Mouse (Mus musculus) gastrocnemius, postnatal 36 days (tissue): ENCODE results near the gene Prss36. TPM values are rescaled to one million over a fixed set of nuclear protein-coding genes. Genes with fewer than 3 reads are reported as not detected.

Source experiments
- DNase-seq, 2 experiments: peaks; one replicate each; pipeline ENCODE4 v3.0.0; 2022
- intact Hi-C: fragments of 180-260 bp; cut with DNase I; formaldehyde crosslinking; loops from one replicate; pipeline ENCODE4 v1.15.1; 2025
- total RNA-seq, 2 experiments: library from RNA; stranded (reverse); gene quantifications; 2 replicates each; pipeline ENCODE4 v1.2.3; 2021

Prss36 gene
- total RNA-seq, 2 experiments from 2014 or later, result 6.5 to 7.2 TPM

DNA sequence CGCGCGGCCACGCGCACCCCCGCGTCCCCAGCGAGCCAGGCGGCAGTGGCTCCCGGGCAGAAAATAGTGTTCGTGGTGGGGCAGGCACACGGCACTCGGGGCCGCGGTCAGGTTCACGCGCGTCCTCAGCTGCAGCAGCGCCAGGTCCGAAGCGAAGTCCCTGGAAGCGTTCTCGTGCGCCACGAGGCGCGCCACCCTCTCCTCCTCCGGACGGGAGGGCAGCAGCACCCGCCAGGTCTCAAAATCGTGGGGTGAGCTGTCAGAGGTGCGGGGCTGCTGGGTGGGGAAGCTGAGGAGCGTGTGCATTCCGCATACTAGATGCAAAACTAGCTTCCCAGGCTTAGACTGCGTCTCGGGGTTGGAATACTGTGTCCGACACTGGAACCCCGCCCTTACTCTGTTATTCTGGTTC is 10.8 kb downstream of the Prss36 start:
- no peak for DNase-seq
- intact Hi-C loops, result loop anchor here (5.0 kb wide), 1 partner anchor 133 kb away; the partner anchor contains the start of gene Hsd3b7

DNA sequence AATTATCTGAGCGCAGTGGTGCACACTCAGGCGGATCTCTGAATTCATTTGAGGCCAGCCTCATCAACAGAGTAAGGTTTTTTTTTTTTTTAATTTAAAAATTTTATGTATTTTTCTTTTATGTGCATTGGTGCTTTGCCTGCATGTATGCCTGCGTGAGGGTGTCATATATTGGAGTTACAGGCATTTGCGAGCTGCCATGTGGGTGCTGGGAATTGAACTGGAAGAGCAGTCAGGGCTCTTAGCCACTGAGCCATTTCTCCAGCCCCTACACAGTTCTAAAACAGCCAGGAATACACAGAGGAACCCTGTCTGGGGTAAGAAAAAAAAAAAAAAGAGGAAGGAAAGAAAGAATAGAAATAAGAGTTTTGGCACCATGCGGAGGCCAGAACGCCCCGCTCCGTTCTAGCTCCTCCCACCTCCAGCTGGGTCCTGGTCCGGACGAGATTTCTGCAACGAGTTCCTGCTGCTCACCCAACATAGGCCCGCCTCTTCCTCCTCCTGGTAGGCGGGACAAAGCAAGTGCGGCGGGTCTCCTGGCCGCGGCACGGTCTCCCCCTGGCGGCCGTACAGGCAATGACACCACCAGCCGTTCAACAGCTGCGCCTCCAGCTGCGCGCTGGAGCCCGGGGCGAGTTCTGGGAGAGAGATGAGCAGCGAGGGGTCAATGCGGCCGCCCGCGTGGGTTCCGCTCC is 11.3 kb downstream of the Prss36 start:
- peak; percentile 95 to 96 for DNase-seq
- intact Hi-C loops, result loop anchor here (5.0 kb wide), 1 partner anchor 133 kb away; the partner anchor contains the start of gene Hsd3b7

DNA sequence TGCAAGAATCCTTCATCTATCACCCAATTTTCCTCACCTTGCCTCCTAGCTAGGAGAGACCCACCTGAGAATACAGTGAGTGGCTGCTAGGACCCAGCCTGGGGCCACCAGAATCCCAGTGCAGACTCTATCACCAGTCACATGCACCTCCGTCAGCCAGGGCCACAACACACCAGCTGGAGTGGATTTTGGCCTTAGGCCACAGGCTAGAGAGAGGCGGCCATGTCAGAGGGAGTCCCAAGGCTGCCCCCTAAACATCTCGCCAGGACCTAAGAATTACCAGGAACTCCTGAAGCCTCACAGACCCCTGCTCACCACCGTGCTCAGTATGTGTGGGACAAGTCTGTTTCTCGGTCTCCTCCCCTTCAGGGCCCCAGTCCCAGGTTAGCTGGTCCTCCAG is 12.4 kb downstream of the Prss36 start:
- intact Hi-C loops, result no loop called here
- no peak for DNase-seq

DNA sequence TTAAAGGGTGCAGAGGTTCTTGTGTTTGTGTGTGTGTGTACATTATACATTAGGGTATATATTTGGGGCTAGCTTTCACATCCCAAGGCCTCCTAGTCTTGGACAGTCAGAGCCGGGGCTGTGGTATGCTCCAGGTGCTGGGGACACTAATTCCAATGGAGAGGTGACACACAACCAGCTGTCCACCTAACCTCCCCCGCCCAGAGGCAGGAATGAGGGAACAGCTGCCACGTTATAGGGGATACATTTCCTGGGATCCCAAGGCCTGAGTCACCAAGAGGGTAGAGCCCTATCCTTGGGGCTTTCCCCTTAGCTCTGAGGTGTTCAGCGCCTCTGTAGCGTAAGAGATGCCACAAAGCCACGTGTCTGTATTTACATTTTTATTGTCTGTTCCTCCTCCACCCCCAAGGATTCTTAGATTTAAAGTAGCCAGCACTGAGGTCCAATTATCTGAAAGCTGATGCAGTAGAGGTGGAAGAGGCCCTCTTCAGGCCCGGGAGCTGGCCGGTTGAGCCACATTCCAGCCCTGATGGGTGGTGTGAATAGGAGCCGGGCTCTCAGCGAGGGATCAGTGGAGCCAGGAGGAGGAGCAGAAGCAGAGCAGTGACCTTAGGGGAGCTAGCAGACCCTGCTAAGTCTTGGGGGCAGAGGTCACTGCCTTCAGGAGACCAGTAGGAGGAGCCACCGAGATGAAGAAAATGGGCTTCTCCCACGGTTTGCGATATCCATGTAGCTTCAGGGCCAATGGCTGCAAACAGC is 14.1 kb downstream of the Prss36 start:
- DNase-seq, result no peak
- intact Hi-C loops, result no loop called here

DNA sequence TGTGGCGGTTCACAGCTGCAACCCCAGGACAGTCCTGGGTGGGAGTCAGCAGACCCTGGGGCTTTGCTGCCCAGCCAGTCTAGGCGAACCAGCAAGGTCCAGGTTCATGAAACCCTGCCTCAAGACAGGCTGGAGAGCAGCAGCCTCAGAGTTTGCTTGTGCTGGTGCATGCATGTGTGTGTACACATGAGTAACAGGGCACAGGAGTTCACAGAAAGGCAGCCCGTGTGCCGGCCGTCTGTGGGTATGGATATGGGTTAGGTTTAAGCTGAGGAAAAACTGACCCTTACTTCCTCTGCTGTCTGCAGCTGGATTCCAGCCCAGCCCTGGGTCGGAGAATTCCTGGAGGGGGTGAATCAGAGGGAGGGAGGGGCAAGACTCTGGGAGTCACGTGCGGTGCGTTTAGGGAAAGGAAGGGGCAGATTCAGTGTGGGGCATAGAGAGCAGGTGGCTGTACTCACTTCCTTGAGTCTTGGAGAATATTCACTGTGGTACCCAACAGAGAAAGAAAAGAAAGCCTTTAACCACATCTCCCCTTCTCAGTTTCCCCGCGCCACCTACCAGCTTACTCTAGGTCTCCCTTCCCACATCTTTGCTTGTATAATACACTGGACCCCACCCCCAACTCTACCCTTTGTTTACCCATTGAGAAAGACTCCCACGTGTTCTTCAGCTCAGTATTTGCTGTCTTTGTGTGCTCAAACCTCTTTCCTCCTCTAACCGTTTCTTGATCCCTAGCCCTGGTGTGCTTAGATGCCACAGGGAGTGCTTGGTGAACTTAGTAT is 15.0 kb downstream of the Prss36 start:
- no peak for DNase-seq
- intact Hi-C loops, result no loop called here

DNA sequence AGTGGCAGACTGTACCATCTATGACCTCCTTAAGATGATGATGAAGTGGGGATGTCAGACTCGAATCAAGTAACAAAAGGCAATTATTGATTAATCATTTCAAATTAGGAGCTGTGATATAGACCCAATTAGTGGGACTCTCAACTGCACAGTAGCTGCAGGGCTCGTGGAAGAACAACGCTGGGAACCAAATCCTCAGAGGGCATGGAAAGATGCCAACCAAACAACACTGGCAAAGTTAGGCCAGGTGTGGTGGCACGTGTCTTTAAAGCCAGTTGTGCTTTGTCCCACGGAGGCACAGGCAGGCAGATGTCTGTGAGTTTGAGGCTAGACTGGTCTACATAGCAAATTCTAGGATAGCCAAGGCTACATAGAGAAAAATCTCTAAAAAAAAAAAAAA is 15.9 kb downstream of the Prss36 start:
- DNase-seq, result no peak
- intact Hi-C loops, result no loop called here

DNA sequence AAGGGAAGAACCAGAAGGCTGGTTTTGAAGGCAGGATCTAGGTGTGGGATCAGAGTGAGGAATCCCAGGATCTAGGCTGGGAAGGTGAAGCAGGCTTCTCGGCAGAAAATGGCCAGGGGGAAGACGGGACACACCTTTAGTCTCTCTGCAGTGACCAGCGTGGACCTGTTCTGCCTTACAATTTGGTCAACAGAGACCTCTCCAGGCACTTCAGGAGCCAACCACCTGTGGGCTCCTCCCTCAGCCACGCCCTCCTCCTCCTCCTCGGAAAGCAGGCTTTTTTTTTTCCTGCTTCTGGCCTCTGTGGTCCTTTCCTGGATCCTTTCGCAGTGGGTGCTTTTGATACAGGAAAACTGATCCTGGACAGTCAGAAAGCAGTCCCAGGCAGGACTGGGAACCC is 16.6 kb downstream of the Prss36 start, which contains the start of gene Prss8:
Gene Prss8 (minus strand): TSS at position 182 of the 400 bp plus-strand sequence.
- intact Hi-C loops, result no loop called here

DNA sequence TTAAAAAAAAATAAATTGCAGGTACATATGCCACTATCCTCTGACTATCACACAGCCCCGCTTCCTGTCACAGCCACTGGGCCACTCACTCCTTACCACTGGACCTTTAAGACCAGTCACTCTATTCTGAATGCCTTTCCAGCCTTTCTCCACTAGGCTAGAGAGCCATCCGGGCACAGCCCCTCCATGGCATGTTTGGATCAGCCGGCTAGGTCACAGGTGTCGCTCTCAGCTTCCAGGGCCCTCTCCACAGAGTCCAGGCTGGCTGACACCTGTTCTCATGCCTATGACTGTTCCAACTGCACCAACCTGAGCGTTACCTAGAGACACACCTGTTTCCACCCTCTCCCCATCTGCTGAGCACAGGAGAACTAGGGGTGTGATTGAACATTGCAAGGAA is 17.9 kb downstream of the Prss36 start:
- no peak for DNase-seq
- intact Hi-C loops, result no loop called here

More for the DNA sequence above, 16.6 kb downstream of the Prss36 start, which contains the start of gene Prss8:
- DNase-seq, result no peak

DNA sequence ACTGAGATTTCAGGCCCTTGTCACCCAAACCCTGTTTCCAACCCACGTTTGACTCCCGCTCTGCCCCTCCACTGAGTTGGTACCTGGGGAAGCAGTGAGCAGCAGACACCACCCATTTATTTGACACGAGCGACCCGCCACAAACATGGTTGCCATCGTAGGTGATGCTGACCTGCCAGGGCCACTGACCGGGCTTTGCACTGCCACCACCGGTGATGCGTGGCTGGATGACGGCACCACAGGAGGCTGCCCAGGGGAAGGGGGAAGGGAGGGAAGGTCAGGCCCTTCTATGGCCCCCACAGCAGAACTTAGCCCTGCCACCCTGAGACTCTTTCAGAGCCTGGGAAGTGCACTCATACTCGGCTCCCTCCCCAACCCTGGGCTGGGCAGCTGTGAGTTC is 18.8 kb downstream of the Prss36 start:
- intact Hi-C loops, result no loop called here
- DNase-seq, result no peak

DNA sequence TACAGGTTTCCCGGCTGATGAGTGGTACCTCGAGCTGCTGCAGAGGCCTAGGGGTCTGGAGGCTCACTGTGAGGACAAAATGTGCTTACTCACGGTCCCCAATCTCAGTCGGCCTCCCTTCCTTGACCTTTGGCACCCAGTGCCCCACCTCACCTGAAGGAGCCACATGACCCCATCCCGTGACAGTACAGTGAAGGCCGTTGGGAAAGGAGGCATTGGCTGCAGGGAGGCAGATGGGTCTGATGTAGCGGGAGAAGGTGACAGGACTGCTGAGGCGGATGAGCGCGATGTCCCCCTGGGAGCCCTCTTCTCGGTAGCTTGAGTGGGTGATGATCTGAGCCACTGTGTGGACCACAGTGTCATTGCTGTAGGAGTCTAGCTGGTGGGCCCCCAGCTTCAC is 19.7 kb downstream of the Prss36 start:
- intact Hi-C loops, result no loop called here

DNA sequence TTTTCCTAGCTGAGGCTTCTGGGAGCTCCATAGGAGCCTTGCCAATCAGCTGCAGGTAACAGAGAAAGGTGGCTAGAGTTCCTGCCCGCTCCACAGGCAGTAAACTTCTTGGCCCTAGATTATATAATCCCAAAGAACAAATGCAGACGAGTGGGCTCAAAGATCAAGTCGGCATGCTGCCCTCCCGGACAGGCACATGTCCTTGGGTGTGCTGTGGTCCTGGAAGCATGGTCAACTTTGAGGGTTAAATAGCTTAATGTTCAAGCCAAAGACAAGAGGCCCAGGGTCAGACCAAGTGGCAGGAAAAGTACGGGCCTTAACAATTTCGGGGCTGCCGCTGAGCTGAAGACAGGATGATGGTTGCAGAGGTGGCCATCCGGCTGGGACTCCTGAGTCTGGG is 20.5 kb downstream of the Prss36 start:
- no peak for DNase-seq
- intact Hi-C loops, result no loop called here

More for the DNA sequence above, 19.7 kb downstream of the Prss36 start:
- no peak for DNase-seq

DNA sequence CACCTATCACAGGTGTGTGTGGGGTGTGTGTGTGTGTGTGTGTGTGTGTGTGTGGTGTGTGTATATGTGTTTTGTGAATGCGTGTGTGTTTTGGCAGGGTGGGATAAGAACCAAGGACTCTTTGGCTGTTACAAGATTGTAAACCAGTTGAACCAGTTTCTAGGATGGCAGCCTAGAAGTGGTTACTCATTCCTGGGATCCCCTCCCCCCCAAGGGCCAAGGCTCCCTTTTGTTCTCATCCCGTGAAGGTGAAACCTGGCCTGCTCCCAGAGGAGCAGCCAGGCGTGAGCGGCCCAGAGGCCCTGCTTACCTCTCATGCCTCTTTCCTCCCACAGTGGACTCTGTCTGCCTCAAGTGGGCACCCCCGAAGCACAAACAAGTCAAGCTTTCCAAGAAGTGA is 21.3 kb downstream of the Prss36 start:
- intact Hi-C loops, result no loop called here
- no peak for DNase-seq

DNA sequence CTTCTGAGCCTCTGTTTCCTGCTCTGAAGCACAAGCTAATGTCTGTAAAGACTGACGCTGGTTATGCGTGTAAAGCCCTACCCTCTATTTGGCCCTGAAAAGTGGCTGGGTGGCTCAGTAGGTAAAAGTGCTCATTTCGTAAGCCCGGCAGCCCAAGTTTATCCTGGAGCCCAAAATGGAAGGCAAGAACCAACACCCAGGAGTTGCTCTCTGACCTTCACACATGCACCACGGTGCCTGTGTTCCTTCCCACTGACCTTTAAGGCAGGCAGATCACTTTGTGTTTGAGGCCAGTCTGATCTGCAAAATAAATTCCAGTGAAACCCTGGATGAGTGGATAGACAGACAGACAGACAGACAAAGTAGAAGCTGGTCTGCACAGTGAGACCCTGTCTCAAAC is 22.8 kb downstream of the Prss36 start:
- intact Hi-C loops, result no loop called here
- no peak for DNase-seq

DNA sequence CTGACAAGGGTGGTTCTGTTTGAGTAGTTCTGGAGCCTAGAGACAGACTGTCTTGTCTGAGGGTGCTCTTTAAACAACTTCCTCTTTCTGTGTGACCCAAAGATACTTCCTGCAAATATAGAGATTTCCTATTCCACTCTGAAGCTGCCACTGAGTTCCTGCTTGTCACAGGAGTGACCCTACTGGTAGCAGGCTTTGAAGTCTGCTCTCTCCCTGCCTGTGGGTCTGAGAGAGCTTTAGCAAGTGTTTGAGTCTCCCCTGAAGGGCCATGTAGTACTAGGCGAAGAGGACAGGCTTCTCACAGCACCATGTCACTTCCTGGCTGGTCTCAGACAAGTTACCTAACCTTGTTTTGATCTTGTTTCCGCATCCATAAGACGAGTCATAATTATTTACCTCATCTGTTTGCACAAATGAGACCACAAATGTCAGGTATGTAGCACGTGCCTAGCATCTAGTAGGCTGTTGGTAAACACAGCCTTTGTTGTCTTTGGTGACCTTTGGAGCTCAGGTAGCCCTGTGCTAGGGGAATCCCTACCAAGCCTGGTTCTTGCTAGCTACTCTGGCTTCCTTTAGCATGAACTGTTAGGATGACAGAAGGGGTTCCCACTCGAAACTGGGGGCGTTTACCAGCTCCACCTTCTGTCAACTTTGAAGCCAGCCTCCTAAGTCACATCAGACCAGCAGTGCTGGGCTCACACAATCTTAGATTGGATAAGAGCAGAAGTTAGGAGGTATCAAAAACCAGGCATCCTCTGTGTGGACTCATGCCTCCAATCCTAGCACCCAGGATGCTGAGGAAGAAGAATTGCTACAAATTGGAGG is 23.9 kb downstream of the Prss36 start:
- no peak for DNase-seq
- intact Hi-C loops, result no loop called here

DNA sequence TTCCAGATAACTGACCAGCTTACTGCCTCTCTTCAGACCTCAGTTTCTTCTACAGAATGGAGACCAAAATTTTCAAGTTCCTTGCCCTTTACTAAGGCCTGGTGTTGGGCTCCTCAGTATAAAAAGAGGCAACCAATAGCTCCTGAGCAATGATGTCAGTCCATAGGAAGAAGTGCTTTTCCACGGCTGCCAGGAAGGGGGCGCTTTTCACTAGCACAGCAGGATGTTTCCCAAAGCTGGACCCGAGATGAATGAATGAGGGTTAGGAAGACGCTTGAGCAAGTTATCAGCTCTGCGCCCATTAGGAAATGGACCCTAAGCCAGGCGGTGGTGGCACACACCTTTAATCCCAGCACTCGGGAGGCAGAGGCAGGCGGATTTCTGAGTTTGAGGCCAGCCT is 25.0 kb downstream of the Prss36 start:
- intact Hi-C loops, result no loop called here
- DNase-seq, result no peak

DNA sequence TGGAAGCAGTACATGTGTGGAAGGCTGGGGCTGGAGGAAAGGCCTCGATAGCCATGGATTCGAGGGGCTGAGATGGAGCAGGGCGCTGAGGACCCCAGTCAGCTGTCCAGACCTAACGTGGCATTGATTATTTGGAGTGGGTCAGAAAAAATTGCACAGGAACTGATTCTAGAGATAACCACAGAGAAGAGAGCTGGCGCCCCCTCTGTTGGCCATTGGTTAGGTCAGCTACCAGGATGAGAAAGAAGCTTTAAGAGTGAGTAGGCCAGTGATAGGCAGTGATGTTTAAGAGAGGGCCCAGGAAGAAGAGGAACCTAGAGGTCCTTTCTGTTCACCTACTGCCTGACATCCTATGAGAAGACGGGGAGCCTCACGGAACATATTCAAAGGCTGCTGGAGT is 27.2 kb downstream of the Prss36 start:
- intact Hi-C loops, result no loop called here

DNA sequence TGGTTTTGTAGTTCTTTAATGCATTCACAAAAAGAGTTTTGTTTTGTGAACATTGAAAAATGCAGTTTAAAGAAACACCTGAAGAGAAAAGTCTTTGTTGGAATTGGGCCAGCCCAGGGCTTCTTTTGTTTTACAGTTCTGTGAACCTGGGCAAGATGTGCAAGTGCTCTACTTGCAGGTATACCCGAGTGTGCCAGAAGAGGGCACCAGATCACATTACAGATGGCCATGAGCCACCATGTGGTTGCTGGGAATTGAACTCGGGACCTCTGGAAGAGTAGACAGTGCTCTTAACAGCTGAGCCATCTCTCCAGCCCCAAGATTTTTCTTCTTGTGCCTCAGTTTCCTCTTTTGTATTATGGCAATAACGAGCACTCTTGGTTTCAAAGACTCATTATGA is 28.3 kb downstream of the Prss36 start:
- intact Hi-C loops, result no loop called here
- no peak for DNase-seq

More for the DNA sequence above, 27.2 kb downstream of the Prss36 start:
- DNase-seq, result no peak

DNA sequence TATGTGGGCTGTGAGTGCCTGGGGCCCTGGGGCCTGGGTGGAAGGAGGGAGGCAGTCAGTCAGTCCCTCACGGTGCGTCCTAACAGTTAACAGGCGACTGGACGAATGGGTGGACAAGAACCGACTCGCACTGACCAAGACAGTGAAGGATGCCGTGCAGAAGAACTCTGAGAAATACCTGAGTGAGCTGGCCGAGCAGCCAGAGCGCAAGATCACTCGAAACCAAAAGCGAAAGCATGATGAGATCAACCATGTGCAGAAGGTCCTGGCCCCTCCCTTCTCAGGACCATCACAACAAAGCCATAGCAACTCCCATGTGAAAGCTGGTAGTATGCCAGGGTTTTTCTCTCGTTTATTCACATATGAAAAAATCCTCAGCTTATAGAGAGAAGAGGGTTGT is 31.2 kb downstream of the Prss36 start:
- DNase-seq, result no peak
- intact Hi-C loops, result no loop called here

DNA sequence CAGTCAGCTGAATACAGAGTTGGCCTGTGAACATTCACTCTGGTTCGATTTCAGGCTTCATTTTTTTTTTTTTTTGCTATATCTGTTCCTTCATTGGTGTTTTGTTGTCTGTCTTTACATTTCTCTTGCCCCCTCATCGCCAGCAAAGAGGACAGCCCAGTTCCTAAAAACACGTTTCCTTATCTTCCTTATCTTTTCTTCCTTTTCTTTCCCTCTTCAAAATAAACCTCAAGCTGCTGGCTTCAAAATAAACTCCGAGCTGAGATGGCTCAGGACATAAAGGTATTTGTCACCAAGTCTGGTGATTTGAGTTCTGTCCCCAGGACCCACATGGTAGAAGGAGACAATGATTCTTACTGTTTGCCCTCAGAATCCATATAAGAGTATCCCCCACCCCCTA is 33.6 kb downstream of the Prss36 start:
- no peak for DNase-seq

DNA sequence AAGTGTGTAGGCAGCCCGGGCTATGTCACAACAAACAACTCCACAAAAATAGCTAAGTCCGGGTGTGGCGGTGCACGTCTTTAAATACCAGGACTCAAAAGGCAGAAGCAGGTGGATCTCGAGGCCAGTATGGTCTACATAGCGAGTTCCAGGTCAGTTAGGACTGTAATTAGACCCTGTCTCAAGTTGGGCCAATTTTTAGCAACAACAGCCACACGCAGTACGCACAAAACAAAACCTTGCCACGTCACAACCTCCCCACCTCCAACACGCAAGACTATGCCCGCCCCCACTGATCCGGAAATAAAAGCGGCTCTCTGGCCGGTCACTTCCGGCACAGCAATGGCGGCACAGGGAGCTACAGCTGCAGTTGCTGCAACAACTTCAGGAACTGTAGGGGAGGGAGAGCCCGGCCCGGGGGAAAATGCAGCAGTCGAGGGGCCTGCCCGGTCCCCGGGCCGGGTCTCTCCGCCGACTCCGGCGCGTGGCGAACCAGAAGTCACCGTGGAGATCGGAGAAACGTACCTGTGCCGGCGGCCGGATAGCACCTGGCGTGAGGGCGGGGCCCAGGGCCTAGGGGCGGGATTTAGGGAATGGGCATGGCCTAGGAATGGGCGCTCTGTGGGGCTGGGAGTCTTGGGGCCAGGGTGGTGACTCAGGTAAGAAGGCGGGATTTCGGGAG is 34.2 kb downstream of the Prss36 start, which contains the start of gene Kat8:
Gene Kat8 (plus strand): TSS at position 327 of the 682 bp plus-strand sequence.
- peak; percentile 76 to 83 for DNase-seq
- intact Hi-C loops, result no loop called here

More for the DNA sequence above, 33.6 kb downstream of the Prss36 start:
- intact Hi-C loops, result no loop called here
